Mouse (Mus musculus) ES-E14 (cell line): ENCODE data around the gene 5330417H12Rik. TPM values are rescaled to one million over a fixed set of nuclear protein-coding genes. Genes with fewer than 3 reads are reported as not detected.

Source experiments
- DNase-seq: peaks from one replicate; pipeline ENCODE4 v3.0.0-alpha.2; 2013; ENCODE audit warnings: low read depth, low spot score
- H3K27ac ChIP-seq: 2 replicates; pipeline ENCODE4 v1.5.1; 2012; ENCODE audit warnings: low read depth, mild to moderate bottlenecking, low read length, moderate library complexity, mixed read lengths; ENCODE audit not compliant: poor library complexity, insufficient read depth, severe bottlenecking
- H3K36me3 ChIP-seq: 2 replicates; pipeline ENCODE4 v1.6.1; 2012; ENCODE audit warnings: mild to moderate bottlenecking, low read length, moderate library complexity, mixed read lengths; ENCODE audit not compliant: control insufficient read depth, poor library complexity, insufficient read depth, severe bottlenecking
- H3K4me1 ChIP-seq, 2 experiments: fragments of 150-350 bp in 1 of 2; sonication (generic) in 1 of 2; 2 replicates each; pipeline ENCODE4 v1.6.1; 2012; ENCODE audit warnings: low read length in 2 of 2, mild to moderate bottlenecking in 1 of 2, mixed read lengths in 1 of 2; ENCODE audit not compliant: control insufficient read depth in 2 of 2, insufficient read depth in 2 of 2, poor library complexity in 1 of 2
- H3K4me3 ChIP-seq, 2 experiments: fragments of 150-350 bp in 1 of 2; sonication (generic) in 1 of 2; 2 replicates each; pipeline ENCODE4 v1.5.1; 2012; ENCODE audit warnings: low read length in 2 of 2, low read depth in 1 of 2, mild to moderate bottlenecking in 1 of 2, mixed read lengths in 1 of 2; ENCODE audit not compliant: insufficient read depth in 1 of 2, poor library complexity in 1 of 2, severe bottlenecking in 1 of 2
- H3K9ac ChIP-seq: 2 replicates; pipeline ENCODE4 v1.6.1; 2012; ENCODE audit warnings: low read depth, mild to moderate bottlenecking, low read length, mixed read lengths; ENCODE audit not compliant: poor library complexity, insufficient read depth, severe bottlenecking
- H3K9me3 ChIP-seq: fragments of 150-350 bp; sonication (generic); 2 replicates; pipeline ENCODE4 v1.6.1; 2012; ENCODE audit warnings: low read depth, mild to moderate bottlenecking, low read length; ENCODE audit not compliant: control insufficient read depth, insufficient read depth
- CHD2 ChIP-seq: IDR thresholded peaks from 2 replicates; pipeline ENCODE4 v1.6.1; 2014; ENCODE audit warnings: mild to moderate bottlenecking, low read depth, low read length, inconsistent platforms
- HCFC1 ChIP-seq: IDR thresholded peaks from 2 replicates; pipeline ENCODE4 v1.6.1; 2012; ENCODE audit warnings: low read length, inconsistent platforms, borderline replicate concordance; ENCODE audit not compliant: insufficient read depth
- MAFK ChIP-seq: IDR thresholded peaks from 2 replicates; pipeline ENCODE4 v1.6.1; 2014; ENCODE audit warnings: mild to moderate bottlenecking, low read depth, low read length, inconsistent platforms; ENCODE audit not compliant: insufficient read depth
- ZC3H11A ChIP-seq: IDR thresholded peaks from 2 replicates; pipeline ENCODE4 v1.6.1; 2012; ENCODE audit warnings: low read depth, mild to moderate bottlenecking, inconsistent platforms, low read length, borderline replicate concordance
- ZNF384 ChIP-seq: IDR thresholded peaks from 2 replicates; pipeline ENCODE4 v1.6.1; 2012; ENCODE audit warnings: low read depth, low read length, inconsistent platforms
- in situ Hi-C, 2 experiments: fragments of 600-800 bp; cut with MboI; formaldehyde crosslinking; loops; one replicate each; pipeline ENCODE4 v1.15.1; 2025; ENCODE audit warnings: low sequenced_read_pairs in 2 of 2, inconsistent platforms in 1 of 2; ENCODE audit not compliant: unreplicated experiment in 2 of 2
- total RNA-seq: library from RNA; depleted of rRNA; stranded (reverse); fragments of 300-350 nt; gene quantifications from 2 replicates; pipeline ENCODE4 v1.2.3, GENCODE M21; 2012; rRNA removed

5330417H12Rik gene
- total RNA-seq: not detected in 2 replicates

DNA sequence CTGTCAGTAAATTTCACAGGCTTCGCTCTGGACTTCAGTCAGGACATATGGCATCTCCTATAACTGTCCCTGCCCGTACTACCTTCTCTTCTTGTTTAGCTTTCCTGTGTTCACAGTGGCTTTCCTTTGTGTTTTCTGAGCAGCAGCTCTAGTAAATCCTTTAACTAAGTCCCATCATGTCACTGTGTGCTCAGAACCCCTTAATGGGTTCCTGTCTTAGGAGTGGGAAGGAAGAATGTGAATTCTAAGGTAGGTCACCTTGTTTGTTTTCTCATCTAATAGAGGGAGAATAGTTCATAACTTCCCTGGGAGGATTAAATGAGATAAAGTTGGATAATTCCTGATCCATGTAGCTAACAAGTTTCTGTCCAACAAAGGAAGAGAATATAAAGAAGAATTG, at the start of gene 5330417H12Rik:
5330417H12Rik (minus strand) TSS at position 101 of the 400 bp plus-strand sequence.
- Histone ChIP-seq H3K4me3 (no peak within 1 kb of the TSS), H3K27ac (no peak within 1 kb of the TSS), H3K36me3 (no peaks in the 10 kb centered on the region), H3K9ac (no peak within 1 kb of the TSS), H3K4me1 (0 out of 4 replicates have a peak, but pooled peaks cover 1 to 3% of the 10 kb centered on the region in 2 experiments), H3K9me3 (no peaks in the 10 kb centered on the region)
- no peak for TF ChIP-seq ZC3H11A
- TF ChIP-seq HCFC1: no peak
- no peak for TF ChIP-seq CHD2
- TF ChIP-seq ZNF384: no peak
- no peak for TF ChIP-seq MAFK
- in situ Hi-C loops: no loop called here
- no peak for DNase-seq

DNA sequence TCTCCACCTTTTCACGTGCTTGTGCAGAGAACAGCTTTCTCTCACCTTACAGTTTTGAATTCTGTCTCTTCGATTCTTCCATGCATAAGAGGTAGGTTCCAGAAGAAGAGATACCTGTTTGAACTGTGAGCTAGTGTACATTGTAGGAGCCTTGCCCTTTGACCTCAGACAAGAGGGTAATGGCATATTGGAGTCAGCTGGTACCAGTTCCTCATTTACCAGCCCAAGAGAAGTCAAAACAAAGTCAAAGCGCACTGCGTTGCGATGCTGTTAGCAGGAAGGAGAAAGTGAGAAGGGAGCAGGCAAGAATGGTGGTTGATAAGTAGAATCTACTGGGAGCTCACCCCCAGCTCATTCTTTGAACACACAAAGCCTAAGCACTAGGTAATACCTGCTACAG, 43.6 kb upstream of the 5330417H12Rik start:
- TF ChIP-seq HCFC1: no peak
- no peak for TF ChIP-seq MAFK
- no peak for TF ChIP-seq CHD2
- TF ChIP-seq ZC3H11A: no peak
- no peak for TF ChIP-seq ZNF384
- DNase-seq: no peak
- no peaks in the 10 kb centered on the region for H3K9me3 ChIP-seq
- no peaks in the 10 kb centered on the region for H3K36me3 ChIP-seq
- peaks cover 3 to 23% of the 10 kb centered on the region in 2 experiments; a peak in 3 of 4 replicates for H3K4me1 ChIP-seq
- H3K9ac ChIP-seq: no peak overlapping the region
- H3K4me3 ChIP-seq: no peak overlapping the region
- H3K27ac ChIP-seq: no peak overlapping the region
- in situ Hi-C loops: no loop called here

DNA sequence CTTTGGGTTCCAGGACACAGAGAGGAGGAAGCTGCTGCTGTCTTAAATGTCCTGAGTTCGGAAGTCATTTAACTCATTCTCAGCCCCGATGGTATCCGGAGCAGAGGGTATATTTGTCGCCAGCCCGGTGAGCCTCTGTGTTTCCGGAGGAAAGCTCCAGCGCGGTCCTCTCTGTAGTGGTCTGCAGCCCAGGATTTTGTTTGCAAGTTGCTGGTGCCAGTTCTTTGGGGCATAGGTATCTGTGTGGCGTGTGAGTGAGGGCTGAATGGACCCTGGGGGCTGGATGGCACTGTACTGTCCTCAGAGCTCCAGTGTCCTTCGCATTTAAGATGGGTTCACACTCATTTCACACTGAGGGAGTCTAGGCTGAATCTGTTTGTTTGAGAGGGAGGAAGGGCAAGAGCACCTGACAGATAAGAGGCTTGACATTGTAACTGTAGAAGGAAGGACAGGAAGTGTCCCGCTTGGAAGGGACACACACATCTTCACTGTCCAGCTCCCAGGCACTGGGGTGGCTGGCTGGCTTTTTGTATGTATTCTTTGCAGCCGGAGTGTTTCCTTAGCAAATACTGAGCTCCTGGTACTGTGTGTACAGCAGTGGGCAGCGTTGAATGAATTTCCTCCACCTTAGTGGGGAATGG, 41.4 kb upstream of the 5330417H12Rik start:
- in situ Hi-C loops: no loop called here
- no peak for DNase-seq
- TF ChIP-seq MAFK: no peak
- no peak for TF ChIP-seq ZNF384
- TF ChIP-seq ZC3H11A: no peak
- no peak for TF ChIP-seq HCFC1
- TF ChIP-seq CHD2: no peak
- H3K4me1 ChIP-seq: peaks cover 3 to 31% of the 10 kb centered on the region in 2 experiments
- 0 out of 2 replicates have a peak overlapping the region, but pooled peaks have one; percentile 11 for H3K27ac ChIP-seq
- no peaks in the 10 kb centered on the region for H3K36me3 ChIP-seq
- no peak overlapping the region for H3K9ac ChIP-seq
- no peak overlapping the region for H3K4me3 ChIP-seq
- no peaks in the 10 kb centered on the region for H3K9me3 ChIP-seq

DNA sequence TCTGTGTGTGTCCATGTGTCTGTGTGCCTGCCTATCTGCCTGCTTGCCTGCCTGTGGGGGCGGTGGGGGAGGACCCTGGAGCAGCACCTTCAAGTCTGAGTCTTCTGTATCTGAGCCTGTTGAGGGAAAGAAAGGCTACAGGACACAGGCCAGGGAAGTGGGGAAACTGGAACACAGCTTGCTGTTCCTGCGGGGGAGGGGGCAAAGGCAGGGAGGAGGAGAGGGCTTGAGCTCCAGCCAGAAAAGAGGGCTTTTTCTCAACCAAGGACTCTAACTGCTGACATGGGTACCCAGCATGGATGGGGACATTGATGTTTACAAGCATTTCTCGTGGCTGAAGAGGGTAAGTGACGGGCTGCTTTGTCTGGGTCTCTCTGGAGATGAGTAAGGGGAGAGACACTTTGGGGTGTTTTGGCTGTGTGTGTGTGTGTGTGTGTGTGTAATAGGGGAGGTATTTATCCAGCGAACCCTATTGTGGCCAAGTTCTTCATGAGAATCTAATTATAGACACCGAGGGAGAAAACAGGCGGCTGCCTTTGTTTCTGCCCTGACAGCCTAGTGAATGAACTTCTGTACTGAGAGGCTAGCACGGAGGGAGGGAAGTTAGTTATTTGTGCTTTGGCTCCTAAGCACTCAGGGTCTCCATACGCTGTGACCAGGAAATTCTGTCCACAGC, 40.8 kb upstream of the 5330417H12Rik start:
- Histone ChIP-seq H3K4me3 (no peak overlapping the region), H3K4me1 (peaks cover 4 to 31% of the 10 kb centered on the region in 2 experiments), H3K9me3 (no peaks in the 10 kb centered on the region), H3K27ac (no peak overlapping the region), H3K9ac (no peak overlapping the region), H3K36me3 (no peaks in the 10 kb centered on the region)
- no peak for DNase-seq
- in situ Hi-C loops: no loop called here
- TF ChIP-seq HCFC1 (no peak), ZC3H11A (no peak), MAFK (no peak), CHD2 (no peak), ZNF384 (no peak)
